Mouse (Mus musculus): ENCODE data around the gene I0C0044D17Rik.
"Not testable (repeated sequence)": the region's sequence is repeated elsewhere in the genome, so short reads cannot be mapped to it uniquely, and the experiment has no call there.

Gene I0C0044D17Rik

DNA sequence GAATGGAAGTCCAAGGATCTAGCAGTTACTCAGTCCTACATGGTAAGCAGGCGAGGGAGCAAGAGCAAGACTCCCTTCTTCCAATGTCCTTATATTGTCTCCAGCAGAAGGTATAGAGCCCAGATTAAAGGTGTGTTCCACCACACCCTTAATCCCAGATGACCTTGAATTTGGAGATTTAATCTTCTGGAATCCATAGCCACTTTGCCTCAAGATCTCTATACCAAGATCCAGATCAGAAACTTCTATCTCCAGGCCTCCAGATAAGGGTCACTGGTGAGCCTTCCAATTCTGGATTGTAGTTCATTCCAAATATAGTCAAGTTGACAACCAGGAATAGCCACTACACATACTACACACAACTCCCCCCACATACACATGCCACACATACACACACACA lies at the start of gene I0C0044D17Rik:
TSS of gene I0C0044D17Rik (minus strand) at position 101 of the 400 bp plus-strand sequence.
- not testable (repeated sequence) for DNase-seq

GRCm38 (mm10) chr4:98865386-98866237 lies 42.0 kb upstream of the I0C0044D17Rik start:
- no peak for DNase-seq

- no peak for DNase-seq
Measured at GRCm38 (mm10) chr4:98864546-98864945, 40.9 kb upstream of the I0C0044D17Rik start.

DNA sequence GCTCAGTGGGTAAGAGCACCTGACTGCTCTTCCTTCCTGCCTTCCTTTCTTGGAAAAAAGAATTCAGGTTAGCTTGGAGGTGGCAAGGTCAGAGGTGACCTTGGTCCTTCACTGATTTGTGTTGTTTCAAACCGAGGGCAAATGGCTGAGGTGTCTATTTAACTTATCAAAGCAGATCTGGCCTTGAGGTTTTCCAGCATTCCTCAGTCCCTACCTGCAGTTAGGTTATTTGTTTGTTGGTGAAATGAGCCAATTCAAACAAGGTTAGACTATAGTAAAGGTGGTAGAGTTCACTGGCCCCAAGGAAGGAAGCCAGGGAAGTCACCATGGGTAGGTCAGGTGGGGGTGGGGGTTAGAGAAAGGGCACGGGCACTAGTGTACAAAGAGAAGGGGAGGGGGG lies 40.5 kb upstream of the I0C0044D17Rik start:
- DNase-seq: no peak

DNA sequence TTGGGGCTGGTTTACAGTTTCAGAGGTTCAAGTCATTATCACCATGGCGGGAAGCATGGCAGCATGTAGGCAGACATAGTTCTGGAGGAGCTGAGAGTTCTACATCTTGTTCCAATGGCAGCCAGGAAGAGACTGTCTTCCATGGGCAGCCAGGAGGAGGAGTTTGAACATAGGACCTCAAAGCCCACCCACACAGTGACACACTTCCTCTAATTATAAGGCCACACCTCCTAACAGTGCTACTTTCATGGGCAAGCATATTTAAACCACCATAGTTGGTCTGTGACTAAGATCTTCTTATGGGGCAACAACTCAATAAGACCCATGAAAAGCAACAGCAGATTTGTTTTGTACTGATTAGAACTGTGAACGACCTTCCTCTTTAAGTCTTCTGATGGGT lies 39.8 kb upstream of the I0C0044D17Rik start:
- DNase-seq: no peak

DNA sequence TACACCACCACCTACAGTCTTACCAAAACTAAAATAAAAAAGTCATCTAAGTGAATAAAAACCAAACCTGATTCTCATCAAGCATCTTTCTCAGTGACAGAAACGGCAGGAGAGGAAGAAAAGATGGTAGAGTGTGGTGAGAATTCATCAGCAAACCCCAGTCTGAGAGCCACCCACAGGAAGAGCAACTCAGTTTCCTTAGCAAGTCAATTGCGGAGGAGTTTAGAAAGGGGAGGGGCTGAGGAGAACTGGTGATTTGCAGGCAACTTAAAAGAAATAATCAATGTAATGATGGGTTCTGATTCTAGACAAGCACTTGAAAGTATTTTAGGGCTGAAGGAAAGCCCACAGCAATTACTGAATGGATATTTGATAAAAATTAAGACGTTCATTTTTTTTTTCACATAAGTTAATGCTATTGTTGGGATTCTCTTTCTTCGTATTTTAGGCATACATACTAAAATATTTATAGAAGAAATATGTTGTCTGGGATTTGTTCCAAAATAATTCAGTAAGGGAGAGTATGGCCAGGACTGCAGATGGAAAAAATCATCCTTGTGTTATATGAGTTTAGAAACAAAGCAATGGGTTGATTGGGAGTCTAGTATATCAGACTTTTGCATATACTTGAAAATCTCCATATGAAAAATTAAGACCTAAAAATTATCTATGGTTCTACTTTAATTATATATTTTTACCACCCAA lies 34.7 kb upstream of the I0C0044D17Rik start:
- DNase-seq: no peak

GRCm38 (mm10) chr4:98857037-98857648 lies 33.5 kb upstream of the I0C0044D17Rik start:
- no peak for DNase-seq

- no peak for DNase-seq
Measured at GRCm38 (mm10) chr4:98853926-98854325, 30.3 kb upstream of the I0C0044D17Rik start.

- DNase-seq: not testable (repeated sequence)
Measured at GRCm38 (mm10) chr4:98850485-98850884, 26.8 kb upstream of the I0C0044D17Rik start.

DNA sequence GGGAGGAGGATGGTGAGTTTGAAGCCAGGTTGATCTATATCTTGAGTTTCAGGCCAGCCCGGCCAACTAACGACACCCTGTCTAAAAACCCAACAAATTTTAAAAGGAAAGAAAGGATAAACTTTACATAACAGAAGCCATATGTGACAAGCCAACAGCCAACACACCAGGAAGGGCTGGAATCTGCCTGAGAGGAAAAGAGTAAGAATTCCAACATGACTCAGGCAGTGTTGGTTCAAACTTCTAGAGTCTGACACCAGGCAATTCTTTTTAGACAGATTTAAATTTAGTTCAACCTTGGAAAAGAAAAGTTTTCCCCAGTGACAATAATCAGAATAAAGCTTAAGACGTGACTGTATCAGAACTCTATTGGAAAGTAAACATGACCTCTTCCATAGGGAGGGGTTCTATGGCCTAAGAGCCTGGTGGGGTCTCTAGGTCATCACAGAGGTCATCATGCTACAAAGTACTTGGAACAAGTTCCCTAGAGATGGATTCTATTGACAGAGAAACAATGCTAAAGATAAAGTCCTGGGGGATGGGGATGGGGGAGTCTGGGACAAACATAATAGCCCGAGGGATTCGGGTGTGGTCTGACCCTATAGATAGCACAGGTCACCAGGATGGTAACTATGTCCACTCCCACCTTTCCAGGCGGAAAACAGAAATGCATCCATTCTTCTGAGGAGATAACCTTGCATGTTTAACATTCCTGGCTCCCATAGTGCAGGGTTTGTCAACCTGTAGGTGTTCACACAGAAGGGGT lies 23.7 kb upstream of the I0C0044D17Rik start:
- DNase-seq: no peak

GRCm38 (mm10) chr4:98846396-98846795 lies 22.8 kb upstream of the I0C0044D17Rik start:
- no peak for DNase-seq

- peak; percentile 12 to 16 for DNase-seq
Measured at GRCm38 (mm10) chr4:98845687-98846125, 22.1 kb upstream of the I0C0044D17Rik start.

- no peak for DNase-seq
Measured at GRCm38 (mm10) chr4:98845201-98845600, 21.6 kb upstream of the I0C0044D17Rik start.

GRCm38 (mm10) chr4:98843906-98844597 lies 20.4 kb upstream of the I0C0044D17Rik start:
- no peak for DNase-seq

DNA sequence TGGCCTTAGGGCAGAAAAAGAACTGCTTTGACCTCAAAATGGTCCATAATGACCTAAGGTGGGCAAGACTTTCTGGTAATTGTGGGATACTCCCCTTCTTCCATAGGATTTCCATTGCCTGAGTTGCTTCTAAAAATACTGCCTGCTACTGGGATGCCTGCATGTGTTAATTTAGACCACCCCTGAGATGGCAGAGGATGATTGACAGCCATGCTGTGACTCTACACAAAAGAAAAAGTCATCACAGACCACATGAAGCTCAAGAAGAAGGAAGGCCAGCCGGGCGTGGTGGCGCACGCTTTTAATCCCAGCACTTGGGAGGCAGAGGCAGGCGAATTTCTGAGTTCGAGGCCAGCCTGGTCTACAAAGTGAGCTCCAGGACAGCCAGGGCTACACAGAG lies 17.6 kb upstream of the I0C0044D17Rik start:
- not testable (repeated sequence) for DNase-seq

- DNase-seq: no peak
Measured at GRCm38 (mm10) chr4:98840526-98840925, 16.9 kb upstream of the I0C0044D17Rik start.

DNA sequence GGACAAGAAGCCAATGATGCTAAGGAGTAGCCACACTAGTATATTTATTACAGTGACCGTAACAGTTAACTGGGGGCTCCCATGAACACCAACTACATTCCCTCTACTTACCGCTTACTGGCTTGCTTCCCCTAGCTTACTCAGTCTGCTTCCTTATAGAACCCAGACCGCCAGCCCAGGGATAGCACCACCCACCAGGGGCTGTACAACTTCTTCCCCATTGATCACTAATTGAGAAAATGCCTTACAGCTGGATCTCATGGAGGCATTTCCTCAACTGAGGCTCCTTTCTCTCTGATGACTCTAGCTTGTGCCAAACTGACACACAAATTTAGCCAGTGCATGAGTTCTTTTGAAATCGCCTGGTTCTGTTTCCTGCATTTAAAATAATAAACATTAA lies 15.3 kb upstream of the I0C0044D17Rik start:
- no peak for DNase-seq

DNA sequence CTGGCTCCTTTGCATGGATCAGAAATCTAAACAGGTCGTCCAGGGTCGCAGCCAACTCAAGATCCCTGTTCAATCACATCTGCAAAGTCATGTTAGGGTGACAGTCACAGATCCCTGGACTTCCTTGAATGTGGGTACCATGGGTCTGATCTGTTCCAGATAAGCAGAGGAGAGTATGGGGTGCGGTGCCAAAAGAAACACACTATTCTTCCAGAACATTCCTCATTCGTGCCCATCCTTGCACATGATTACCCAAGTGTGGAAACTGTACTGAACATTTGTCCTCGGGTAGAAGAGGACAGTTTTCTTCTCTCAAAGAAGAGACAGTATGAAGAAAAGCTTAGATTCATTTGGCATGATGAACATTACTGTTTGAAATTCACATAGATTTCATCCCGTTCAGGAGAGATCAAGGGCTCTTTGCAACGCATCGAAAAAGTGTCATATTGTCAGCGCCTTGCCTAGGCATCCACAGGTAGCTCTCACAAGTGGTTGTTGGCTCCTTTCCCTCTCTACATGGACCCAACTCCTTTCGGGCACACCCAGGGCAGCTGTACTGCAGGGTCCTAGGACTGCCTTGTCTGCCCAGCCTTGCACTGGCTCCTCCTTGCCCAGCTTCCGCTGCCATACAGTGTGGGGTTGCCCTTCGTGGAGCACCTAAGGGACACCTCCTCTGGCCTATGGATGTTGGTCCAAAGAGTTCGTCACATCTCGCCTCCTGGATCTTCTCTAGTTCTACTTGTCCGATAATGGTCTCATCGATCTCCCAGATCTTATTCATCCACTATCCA lies 14.3 kb upstream of the I0C0044D17Rik start:
- peak in 1 of 2 experiments; percentile 41 for DNase-seq

- DNase-seq: peak; percentile 26 to 34
Measured at GRCm38 (mm10) chr4:98836519-98836918, 12.9 kb upstream of the I0C0044D17Rik start.

DNA sequence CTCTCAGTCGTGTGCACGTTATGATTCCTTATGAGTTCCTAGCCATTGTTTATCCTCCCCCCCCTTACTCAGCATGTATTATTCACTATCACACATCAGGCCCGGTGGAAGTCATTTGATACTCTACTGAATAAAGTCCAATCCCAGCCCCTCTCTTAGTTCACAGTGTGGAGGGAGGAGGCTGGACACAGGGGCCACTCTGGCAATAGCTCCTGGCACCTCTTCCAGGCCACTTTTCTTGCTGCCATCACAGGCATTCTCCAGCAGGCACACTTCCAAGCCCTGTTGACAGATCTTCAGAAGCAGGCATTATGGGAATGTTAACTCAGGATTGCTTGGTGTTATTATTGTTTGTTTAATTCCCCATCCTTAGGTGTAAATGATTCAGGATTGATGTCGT lies 11.1 kb upstream of the I0C0044D17Rik start:
- DNase-seq: no peak

- DNase-seq: no peak
Measured at GRCm38 (mm10) chr4:98831726-98832125, 8.1 kb upstream of the I0C0044D17Rik start.
